Mouse (Mus musculus) forelimb bud, embryonic 11.5 days (tissue): ENCODE measurements at regions not wholly inside any gene's neighbourhood (a gene's known extent, or its start where the extent isn't known, plus 50 kb on each side); places are given as distances from the start of the nearest gene placed in this dataset.
A peak's percentile ranks its signal among the peaks of the same experiment; 100 is the strongest.

ENCODE experiments used
- DNase-seq: peaks from one replicate; pipeline ENCODE4 v3.0.0-alpha.2; 2012; ENCODE audit warnings: low read depth, low spot score

DNA sequence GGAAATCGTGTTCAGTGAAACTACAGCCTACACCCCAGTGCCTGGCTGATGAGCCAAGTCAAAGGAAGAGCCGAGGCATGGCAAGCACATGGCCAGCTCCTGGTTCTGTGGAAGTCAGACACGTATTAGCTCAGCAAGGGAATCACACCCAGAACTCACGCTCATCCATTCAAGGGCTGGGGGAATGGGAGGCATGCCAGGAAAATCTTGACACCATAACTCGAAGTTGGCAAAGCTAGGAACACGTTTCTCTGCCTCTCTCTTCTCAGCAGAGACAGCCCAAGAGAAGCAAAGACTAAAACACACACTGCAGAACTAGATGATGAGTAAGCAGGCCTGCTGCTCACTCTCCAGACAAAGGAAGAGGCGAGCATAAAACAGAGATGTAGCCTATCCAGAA lies 53.5 kb upstream of the Ypel5 start:
- DNase-seq = no peak

DNA sequence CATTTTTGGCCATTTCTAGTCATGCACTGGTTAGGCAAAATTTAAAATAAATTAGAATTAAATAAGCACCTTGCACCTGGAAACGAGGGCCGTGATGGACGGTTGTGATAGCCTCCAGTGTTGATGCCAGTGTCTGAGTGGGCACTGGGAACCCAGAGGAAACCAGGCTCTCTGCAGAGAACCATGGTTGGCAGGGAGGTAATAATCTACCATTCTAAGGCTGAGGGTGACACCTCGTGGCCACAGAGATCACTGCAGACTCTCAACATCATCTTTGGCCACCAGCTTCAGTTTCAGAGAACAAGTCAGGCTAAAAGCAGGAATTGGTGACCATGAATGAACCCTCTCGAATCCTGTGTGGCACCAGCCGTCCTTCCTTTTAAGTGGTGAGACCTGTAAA lies 54.5 kb upstream of the Ypel5 start:
- DNase-seq = peak; percentile 41

DNA sequence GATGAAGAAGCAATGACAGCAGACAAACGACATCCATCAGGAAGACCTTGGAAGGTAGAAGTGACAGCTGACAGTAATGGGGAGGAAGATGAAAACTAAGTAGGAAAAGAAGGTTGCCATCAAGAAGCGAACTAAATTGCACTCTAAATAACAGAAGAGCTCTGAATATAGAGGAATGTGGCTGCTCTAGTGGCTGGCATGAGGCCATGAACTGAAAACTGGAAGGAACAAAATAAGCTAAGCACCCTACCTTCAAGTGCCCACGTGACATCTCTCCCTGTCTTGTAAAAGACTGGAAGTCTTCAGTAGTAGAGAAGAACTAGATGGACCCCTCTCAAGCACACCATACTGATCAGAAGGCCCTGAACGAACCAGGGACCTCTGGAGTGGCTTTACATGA lies 68.0 kb upstream of the Ypel5 start:
- DNase-seq = no peak

GRCm38 (mm10) chr17:72760937-72761336 lies 75.3 kb upstream of the Ypel5 start:
- DNase-seq = no peak

DNA sequence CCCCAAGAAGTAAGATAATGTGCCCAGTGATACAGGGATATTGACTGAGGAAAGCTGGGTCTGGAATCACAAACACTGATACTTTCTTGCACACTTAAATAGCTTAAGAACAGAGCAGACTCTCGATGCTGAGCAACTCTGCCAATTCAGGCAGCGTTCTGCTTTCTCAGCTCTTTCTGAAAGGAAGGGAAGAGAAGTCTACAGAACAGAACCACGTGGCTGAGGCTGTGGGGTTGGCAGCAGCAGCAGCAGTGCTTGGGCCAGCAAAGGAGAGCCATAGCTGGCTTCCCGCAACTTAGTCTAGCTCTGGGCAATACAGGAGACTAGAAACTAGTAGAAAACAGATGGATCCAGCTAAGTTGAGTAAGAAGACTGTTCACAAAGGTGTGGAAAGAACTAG lies 89.8 kb upstream of the Ypel5 start:
- no peak for DNase-seq

- DNase-seq = no peak
These were observed 103.2 kb upstream of the Ypel5 start for GRCm38 (mm10) chr17:72733006-72733405.

DNA sequence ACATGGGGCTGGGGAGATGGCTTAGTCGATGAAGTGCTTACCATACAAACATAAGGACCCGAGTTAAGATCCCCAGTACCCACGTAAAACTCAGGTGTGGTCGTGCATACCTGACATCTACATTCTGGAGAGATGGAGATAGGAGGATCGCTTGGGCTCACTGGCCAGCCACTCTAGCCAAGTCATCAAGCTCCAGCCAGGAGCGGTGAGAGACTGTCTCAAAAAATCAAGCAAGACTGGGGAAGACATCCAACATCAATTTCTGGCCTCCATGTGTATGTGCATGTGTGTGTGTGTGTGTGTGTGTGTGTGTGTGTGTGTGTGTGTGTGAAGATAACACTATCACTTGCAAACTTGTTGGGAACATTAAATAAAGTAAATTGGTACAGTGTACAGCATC lies 104.6 kb upstream of the Ypel5 start:
- DNase-seq = no peak

- DNase-seq = no peak
These were observed 105.1 kb upstream of the Ypel5 start for GRCm38 (mm10) chr17:72731175-72731574.

DNA sequence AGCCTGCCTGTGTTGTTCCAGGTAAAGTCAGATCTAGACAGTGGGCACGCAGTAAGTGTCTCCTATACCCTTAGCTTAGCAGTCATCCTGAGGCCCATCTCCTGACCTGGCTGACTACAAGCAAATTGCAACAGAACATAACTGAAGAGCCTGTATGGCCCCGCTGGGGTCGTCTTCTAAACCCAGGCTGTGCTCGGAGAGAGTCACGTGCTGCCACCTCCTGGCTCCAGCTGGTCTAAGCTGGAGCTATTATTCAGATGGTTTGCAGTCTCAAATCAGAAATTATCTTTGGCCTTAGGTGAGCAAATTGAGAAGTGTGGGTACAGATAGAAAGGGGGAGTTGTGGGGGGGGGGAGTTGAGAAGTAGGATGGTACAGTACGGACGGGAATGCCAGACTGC lies 115.5 kb upstream of the Ypel5 start:
- no peak for DNase-seq

GRCm38 (mm10) chr17:72719618-72720017 lies 115.2 kb upstream of the Alk start:
- DNase-seq = no peak

DNA sequence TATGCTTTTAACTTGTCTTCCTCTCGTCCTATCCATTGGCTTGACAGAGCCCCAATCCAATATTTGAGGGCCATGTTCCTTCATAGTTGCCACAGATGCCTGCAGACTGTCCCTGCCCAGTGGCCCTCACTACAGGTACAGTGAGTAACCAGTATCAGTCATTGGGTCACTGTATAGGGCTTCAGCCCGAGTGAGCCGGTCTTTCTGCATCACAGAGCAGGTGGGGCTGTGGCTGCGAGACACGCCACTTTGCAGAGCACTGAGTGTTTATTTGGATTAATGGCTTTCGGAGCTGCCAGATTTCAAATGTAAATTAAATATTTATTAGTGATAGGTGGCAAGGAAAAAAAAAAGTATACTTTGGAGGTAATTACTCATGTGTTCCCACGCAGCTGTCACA lies 87.2 kb upstream of the Alk start:
- no peak for DNase-seq

DNA sequence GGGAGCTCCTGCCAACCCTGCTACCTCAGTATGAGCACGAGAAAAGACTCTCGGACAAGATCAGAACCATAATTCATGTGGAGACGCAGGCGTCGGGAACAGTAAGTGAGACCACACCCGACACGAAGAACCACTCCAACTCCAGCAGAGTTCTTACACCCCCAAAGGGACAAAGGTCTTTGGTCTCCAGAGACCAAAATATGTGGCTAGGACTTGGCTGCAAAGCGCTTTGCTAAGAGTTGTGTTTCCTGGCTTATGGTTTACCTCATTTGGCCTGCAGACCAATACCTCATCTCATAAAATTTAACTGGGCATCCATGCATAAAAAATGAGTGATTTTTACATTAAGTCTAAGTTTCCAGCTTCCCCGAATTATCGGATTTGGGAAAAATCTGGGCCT lies 85.2 kb upstream of the Alk start:
- DNase-seq = no peak

DNA sequence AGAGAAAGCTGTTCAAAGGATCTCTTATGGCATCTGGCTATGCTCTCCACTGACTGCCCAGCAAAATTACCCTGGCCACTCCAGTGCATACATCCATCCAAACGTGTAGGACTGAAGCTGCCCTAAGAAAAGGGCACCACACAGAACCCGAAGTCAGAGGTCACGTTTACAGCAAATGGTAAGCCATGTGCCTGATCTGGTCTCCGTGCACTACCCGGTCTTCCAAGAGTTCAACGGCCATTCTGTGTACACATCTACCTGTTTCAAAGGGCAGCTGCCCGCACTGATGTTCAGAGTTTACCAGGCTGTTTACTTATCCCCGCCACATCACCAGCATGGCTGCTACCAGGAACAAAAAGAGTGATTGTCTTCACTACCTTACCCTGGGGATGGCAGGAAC lies 84.4 kb upstream of the Alk start:
- DNase-seq = no peak

- no peak for DNase-seq
These were observed 70.2 kb upstream of the Alk start for GRCm38 (mm10) chr17:72674658-72675057.

DNA sequence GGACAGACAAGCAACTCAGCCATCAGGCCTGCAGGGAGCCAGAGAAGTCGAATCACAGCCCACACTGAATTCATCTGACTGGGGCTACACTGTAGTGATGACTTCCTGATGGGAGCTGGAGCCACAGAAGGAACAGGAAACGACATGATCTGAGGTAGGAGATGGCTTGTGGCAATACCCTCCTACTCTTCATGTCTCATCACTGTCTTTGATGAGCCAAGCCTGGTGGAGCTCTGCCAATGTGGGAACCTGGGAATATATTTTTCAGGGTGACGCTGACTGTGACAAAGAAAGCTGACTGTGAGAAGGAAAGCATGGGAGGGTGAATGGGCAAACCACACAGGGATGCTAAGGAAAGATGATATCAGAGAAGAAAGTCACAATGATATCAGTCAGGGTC lies 67.6 kb upstream of the Alk start:
- no peak for DNase-seq

DNA sequence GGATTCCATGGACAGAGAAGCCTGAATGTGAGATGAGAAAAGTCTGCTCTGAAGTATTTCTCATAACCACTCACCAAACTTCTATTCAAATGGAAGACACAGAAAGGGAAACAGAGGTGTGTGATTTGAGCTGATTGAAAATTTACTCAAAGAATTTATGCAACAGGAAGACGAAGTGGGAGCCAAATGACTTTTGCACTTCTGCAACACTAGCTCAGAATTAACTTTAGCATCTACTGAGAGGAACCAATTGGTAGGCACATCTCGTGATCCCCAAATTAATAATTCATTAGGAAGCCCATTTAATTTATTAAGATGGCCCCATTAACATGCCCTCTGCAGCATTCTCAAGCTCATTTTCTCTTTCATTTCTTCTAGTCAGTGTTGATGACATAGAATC lies 62.5 kb upstream of the Alk start:
- DNase-seq = no peak

DNA sequence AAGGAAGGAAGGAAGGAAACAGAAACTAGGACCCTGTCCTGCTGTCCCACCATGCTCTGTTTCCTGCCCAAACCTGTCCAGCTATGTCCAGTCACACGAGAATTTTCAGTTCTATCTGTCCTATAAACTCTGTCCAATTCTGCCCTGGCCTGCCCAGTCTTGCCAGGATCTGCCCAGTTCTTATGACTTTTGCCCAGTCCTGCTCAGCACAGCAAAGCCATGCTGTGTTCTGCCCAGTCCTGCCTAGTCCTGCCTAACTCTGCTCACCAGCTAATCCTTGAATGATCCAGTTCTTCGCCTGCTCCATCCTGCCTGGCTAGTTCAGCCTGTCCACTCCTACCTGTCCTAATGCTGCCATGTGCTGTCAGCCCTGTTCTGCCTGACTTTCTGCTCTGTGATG lies 57.3 kb upstream of the Alk start:
- peak; percentile 5 for DNase-seq

- DNase-seq = no peak
These were observed 54.3 kb upstream of the Alk start for GRCm38 (mm10) chr17:72658744-72659143.

- no peak for DNase-seq
These were observed 53.4 kb upstream of the Alk start for GRCm38 (mm10) chr17:72657826-72658225.
